Mouse (Mus musculus) bone marrow, adult 2 months (tissue): ENCODE data around the gene Htra2. TPM values are rescaled to one million over a fixed set of nuclear protein-coding genes. Genes with fewer than 3 reads are reported as not detected.

ENCODE experiments used
- H3K27ac ChIP-seq: fragments of 200-500 bp; 2 replicates; pipeline ENCODE4 v1.5.1; 2012; ENCODE audit warnings: low read depth, mild to moderate bottlenecking, control low read depth, inconsistent platforms, low read length; ENCODE audit not compliant: control insufficient read depth, poor library complexity, insufficient read depth
- H3K4me1 ChIP-seq: fragments of 200-500 bp; 2 replicates; pipeline ENCODE4 v1.6.1; 2011; ENCODE audit warnings: low read length; ENCODE audit not compliant: control insufficient read depth, insufficient read depth
- H3K4me3 ChIP-seq: fragments of 200-500 bp; replicated peaks from 2 replicates; pipeline ENCODE3; 2011; ENCODE audit warnings: mild to moderate bottlenecking, low read depth, low read length, control low read depth; ENCODE audit not compliant: control insufficient read depth
- CTCF ChIP-seq: fragments of 200-500 bp; IDR thresholded peaks from 2 replicates; pipeline ENCODE4 v1.5.1; 2011; ENCODE audit warnings: low read length, control low read depth; ENCODE audit not compliant: control insufficient read depth, insufficient read depth
- POLR2A ChIP-seq: fragments of 200-500 bp; IDR thresholded peaks from 2 replicates; pipeline ENCODE4 v1.6.1; 2011; ENCODE audit warnings: low read depth, mild to moderate bottlenecking, control low read depth, low read length, borderline replicate concordance; ENCODE audit not compliant: control insufficient read depth
- WGBS: fragments of 180-500 bp; shearing (Covaris S2); methylation state at CpG from one replicate; pipeline ENCODE4 v1.1.7; 2018; 5-methylcytosine and 5-hydroxymethylcytosine counted together
- polyA plus RNA-seq: library from polyadenylated mRNA; stranded (reverse); fragments of >200 nt; gene quantifications from 2 replicates; pipeline ENCODE4 v1.2.4, GENCODE M21; 2011; ENCODE audit warnings: low replicate concordance; ENCODE audit not compliant: missing spikeins, insufficient read depth, insufficient read length

Htra2 gene
- polyA plus RNA-seq, 1 experiment = 145 TPM

DNA sequence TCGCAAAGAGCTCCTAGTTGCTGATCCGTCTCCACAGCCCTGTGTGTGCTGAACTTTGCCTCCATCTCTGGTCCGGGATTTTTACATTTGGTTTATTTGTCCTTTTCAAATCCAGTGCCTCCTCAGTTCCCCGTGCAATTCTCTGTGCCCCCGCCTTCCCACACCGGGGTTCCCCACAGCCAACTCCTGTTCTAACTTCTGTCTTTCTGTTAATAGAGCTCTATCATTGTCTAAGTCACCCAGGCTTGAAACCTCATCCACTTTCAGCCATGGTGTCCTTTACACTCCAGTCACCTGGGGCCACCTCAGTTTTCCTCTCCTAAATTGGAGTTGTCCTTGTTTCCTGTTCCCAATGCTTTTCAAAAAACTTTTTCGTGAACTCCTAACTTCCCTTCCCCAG, 43.8 kb downstream of the Htra2 start:
- 59% methylated on average over 7 of the region's 7 CpGs for WGBS
- peaks cover 15% of the 10 kb centered on the region for H3K4me1 ChIP-seq
- TF ChIP-seq POLR2A (no peak), CTCF (no peak)

DNA sequence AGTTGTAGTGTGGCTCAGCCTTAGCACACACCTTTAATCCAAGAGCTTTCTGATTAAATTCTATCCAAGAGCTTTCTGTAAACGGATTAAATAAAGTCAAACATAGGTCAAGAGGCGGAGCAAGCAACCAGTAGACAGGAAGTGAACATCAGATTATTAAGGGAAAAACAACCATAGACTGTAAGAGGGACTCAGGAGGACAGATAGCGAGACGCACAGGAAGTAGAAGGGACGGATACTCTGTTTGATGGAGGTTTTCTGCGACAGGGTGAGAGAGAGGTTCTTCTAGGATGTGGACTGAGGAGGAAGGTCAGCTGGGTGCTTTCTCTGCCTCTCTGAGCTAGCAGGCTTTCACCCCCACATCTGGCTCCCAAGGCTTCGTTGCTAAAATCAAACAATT, 45.1 kb downstream of the Htra2 start:
- TF ChIP-seq POLR2A (no peak), CTCF (no peak)
- WGBS = 15% methylated on average over 7 of the region's 7 CpGs
- H3K4me3 ChIP-seq = peak overlapping the region; percentile 18
- peaks cover 20% of the 10 kb centered on the region for H3K4me1 ChIP-seq
- H3K27ac ChIP-seq = peak overlapping the region; percentile 74

More for the DNA sequence above, 43.8 kb downstream of the Htra2 start:
- H3K27ac ChIP-seq = no peak overlapping the region
- no peak overlapping the region for H3K4me3 ChIP-seq

DNA sequence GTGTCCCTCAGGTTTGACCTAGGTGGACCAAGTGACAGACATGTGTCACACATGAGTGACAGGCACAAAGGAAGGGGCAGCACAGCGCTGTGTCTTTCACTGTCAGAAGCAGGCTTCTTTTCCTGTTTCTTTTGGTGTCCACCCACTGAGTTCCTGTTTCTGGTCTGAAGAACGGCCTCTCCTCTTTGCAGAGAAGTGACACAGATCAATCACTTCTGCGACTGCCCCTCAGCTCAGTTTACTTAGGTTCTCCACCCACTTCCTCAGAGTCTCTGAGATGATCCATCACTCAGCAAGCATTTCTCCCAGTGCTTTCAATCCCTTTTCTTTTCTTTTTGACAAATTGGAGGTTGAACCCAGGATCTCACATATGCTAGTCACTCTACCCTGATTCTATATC, 46.4 kb downstream of the Htra2 start:
- Histone ChIP-seq H3K27ac (peak overlapping the region; percentile 48), H3K4me3 (no peak overlapping the region), H3K4me1 (peaks cover 19% of the 10 kb centered on the region)
- TF ChIP-seq POLR2A = no peak
- TF ChIP-seq CTCF = no peak
- WGBS = 12% methylated on average over 3 of the region's 3 CpGs

DNA sequence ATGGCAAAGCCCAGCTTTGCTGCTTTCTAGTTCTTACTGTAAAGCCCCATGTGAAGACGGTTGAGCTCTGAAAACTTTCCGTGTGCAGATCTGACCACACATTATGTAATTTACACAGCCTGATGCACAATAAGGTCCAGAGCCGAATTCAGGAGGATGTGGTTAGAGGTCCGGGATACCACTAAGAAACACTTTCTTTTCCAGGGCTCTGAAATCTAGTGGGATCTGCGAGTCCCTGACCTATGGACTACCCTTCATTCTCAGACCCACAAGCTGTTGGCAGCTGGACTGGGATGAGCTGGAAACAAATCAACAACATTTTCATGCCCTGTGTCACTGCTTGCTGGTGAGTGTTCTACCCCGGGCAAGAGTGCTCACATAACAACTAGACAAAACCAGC, 49.0 kb downstream of the Htra2 start:
- peak overlapping the region; percentile 61; the same call in 1 of the 2 replicates for H3K27ac ChIP-seq
- H3K4me1 ChIP-seq = peaks cover 15% of the 10 kb centered on the region

DNA sequence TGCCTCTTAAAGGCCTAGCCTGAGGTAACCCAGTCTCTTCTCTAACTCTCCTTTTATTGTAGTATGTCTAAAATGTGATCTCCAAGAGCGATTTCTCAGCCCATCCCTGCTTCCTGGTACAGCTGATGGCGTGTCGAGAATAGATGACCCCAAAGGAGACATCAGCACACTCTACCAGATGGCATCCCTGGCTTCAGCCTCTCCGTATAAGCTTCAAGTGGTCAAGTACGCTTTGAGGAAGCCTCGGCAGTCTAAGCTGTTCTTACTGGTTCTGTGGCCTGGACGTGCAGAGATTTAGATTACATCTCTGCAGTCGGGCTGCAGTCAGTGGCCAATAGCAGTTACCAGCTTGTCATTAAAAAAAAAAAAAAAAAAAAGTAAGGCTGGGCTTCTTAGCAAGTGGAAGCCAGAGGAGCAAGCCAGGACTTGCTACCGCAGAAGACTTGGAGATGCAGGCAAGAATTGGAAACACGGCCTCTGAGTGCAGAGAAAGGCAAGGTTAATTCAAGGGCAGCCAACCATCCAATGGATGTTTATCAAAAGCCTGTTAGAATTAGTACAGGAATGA, 49.5 kb downstream of the Htra2 start:
- no peak overlapping the region for H3K4me3 ChIP-seq
- H3K27ac ChIP-seq = peak overlapping the region; percentile 61
- peaks cover 14% of the 10 kb centered on the region for H3K4me1 ChIP-seq
- WGBS = 41% methylated on average over 10 of the region's 10 CpGs
- TF ChIP-seq POLR2A = no peak
- TF ChIP-seq CTCF = no peak

More for the DNA sequence above, 49.0 kb downstream of the Htra2 start:
- H3K4me3 ChIP-seq = no peak overlapping the region
- 11% methylated on average over 6 of the region's 6 CpGs for WGBS
- no peak for TF ChIP-seq POLR2A
- TF ChIP-seq CTCF = no peak

DNA sequence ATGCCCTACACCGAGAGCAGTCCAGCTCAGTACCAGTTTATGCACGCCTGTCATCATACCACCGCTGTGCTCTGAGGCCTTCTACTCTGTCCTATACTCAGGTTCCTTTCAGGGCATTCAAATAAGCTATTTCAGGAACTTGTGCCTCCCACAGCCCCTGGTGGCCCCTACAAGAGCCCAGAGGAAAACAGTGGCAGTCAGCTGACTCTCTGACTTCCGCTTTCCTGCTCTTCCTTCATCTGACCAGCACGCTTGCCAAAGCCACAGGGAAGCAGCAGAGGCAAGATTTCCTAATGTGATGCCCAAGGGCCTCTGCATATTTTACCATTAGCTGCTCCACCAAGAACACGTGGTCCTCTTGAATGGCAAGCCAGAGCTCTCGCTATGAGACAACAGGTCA, 50.2 kb downstream of the Htra2 start:
- WGBS = 9% methylated on average over 7 of the region's 7 CpGs
- peak; percentile 35; the same call in 1 of the 2 replicates for TF ChIP-seq POLR2A
- no peak for TF ChIP-seq CTCF
- Histone ChIP-seq H3K4me1 (peaks cover 12% of the 10 kb centered on the region), H3K27ac (peak overlapping the region; percentile 61), H3K4me3 (peak overlapping the region; percentile 33)

DNA sequence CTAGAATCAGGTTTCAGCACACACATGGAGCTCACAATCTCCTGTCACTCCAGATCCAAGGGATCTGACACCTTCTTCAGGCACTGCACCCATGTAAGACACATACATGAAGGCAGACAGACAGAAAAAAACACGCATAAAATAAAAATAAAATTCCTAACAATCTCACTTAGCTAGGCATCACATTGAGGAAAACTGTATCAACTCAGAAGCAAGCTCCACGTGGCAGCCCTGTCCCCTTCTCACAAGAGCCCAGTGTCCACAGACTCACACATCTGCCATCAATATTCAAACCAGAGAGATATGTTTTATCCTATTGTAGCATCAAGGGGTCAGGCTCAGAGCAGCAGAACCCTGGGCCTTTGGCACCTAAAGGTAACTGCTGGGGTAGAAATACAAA, 50.8 kb downstream of the Htra2 start:
- TF ChIP-seq POLR2A (no peak), CTCF (no peak)
- Histone ChIP-seq H3K4me1 (peaks cover 12% of the 10 kb centered on the region), H3K27ac (peak overlapping the region; percentile 35; the same call in 1 of the 2 replicates), H3K4me3 (peak overlapping the region; percentile 33)
- WGBS = 41% methylated on average over 2 of the region's 2 CpGs

DNA sequence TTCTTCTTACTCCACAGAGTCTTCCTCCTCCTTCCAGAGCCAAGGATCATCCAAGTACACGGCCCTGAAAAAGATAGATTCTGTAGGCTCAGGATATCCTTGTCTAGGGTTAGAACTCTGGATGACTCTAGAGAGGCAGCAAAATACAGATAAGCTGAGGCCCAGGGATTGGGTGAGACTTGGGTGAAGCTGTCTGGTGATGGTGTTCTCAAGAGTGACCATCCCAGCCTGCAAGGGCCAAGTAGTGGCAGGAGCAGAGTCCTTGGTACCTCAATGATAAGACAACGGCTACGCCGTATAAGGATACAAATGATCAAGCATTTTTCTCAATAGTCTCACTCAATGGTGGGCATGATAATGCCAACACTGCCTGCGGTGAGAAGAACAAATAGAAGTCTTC, 51.2 kb downstream of the Htra2 start:
- WGBS = 60% methylated on average over 5 of the region's 5 CpGs
- TF ChIP-seq CTCF = no peak
- no peak for TF ChIP-seq POLR2A

More for the DNA sequence above, 51.2 kb downstream of the Htra2 start:
- Histone ChIP-seq H3K27ac (peak overlapping the region; percentile 35; the same call in 1 of the 2 replicates), H3K4me1 (peaks cover 12% of the 10 kb centered on the region), H3K4me3 (no peak overlapping the region)
